In genomic region chr2:52930106-52930868, GRCm38 (mm10) we compare ENCODE assay signal across 9 mouse cellular contexts.
DNase-seq lines count a peak whose midpoint lies in the region; ATAC-seq and TF ChIP-seq lines count a peak whose summit lies in the region.
"Had no signal": no experiment of that assay in that cellular context is flagged by ENCODE, and none has a peak within 500 bp of the region (broad histone marks: within the 10 kb centered on the region; RNA-seq: fewer than 3 reads in every experiment).

No protein-coding gene starts in this region.

- TF ChIP-seq CTCF in lung, postnatal 0 days (IDR thresholded peaks at IDR 0.05): no peak

- DNase-seq in hindbrain, embryonic 10.5 days (ENCODE audit: low spot score): no peak
- peak; percentile 83 for DNase-seq in NIH3T3 (ENCODE audit: low read depth)
- DNase-seq in cerebellum, adult 9-11 months: peak; percentile 79
- peak; percentile 59 for DNase-seq in lung, postnatal 0 days (ENCODE audit: low spot score)
- DNase-seq in c-Kit-positive CD71-positive TER-119-positive erythroid progenitor cells, embryonic 14.5 days (ENCODE audit: low spot score): no peak

- no peak overlapping the region for H3K4me3 ChIP-seq in hindbrain, embryonic 15.5 days
- H3K4me3 ChIP-seq in hindbrain, embryonic 10.5 days: no peak overlapping the region
- H3K4me3 ChIP-seq in lung, postnatal 0 days (ENCODE audit: low read depth, low read length): no peak overlapping the region
- no peak overlapping the region for H3K4me3 ChIP-seq in intestine, embryonic 16.5 days (ENCODE audit: low read length)
- H3K4me3 ChIP-seq: megakaryocyte, embryonic 14.5 days had no signal

- no peak overlapping the region for H3K4me2 ChIP-seq in hindbrain, embryonic 15.5 days
- H3K4me2 ChIP-seq in lung, postnatal 0 days (replicated peaks; ENCODE audit: low read depth, low read length): no peak overlapping the region
- no peak overlapping the region for H3K4me2 ChIP-seq in intestine, embryonic 16.5 days (ENCODE audit: low read depth, low read length)

- TF ChIP-seq EP300 in lung, postnatal 0 days (IDR thresholded peaks at IDR 0.05): no peak; the same call in 1 of the 2 replicates

- H3K27me3 ChIP-seq in hindbrain, embryonic 15.5 days: no peaks in the 10 kb centered on the region
- no peaks in the 10 kb centered on the region for H3K27me3 ChIP-seq in hindbrain, embryonic 10.5 days (ENCODE audit: insufficient read depth, poor library complexity, severe bottlenecking)
- 0 out of 2 replicates have a peak, but pooled peaks cover 16% of the 10 kb centered on the region for H3K27me3 ChIP-seq in lung, postnatal 0 days (replicated peaks; ENCODE audit: insufficient read depth, low read length)
- H3K27me3 ChIP-seq in intestine, embryonic 16.5 days (replicated peaks; ENCODE audit: control insufficient read depth, insufficient read depth, low read length): no peaks in the 10 kb centered on the region
- H3K27me3 ChIP-seq: megakaryocyte, embryonic 14.5 days had no signal

- 70% methylated on average over 5 of the region's 5 CpGs for WGBS in hindbrain, embryonic 15.5 days
- 91% methylated on average over 5 of the region's 5 CpGs for WGBS in hindbrain, embryonic 10.5 days
- WGBS in lung, postnatal 0 days: 63% methylated on average over 5 of the region's 5 CpGs
- 76% methylated on average over 5 of the region's 5 CpGs for whole genome bisulfite sequencing in intestine, embryonic 16.5 days

- H3K9ac ChIP-seq in hindbrain, embryonic 15.5 days: no peak overlapping the region
- H3K9ac ChIP-seq in lung, postnatal 0 days (replicated peaks; ENCODE audit: low read depth): no peak overlapping the region
- H3K9ac ChIP-seq in intestine, embryonic 16.5 days (ENCODE audit: low read depth, low read length): no peak overlapping the region

- H3K36me3 ChIP-seq in hindbrain, embryonic 15.5 days: no peaks in the 10 kb centered on the region
- H3K36me3 ChIP-seq in hindbrain, embryonic 10.5 days: no peaks in the 10 kb centered on the region
- no peaks in the 10 kb centered on the region for H3K36me3 ChIP-seq in lung, postnatal 0 days (ENCODE audit: insufficient read depth, low read length)
- no peaks in the 10 kb centered on the region for H3K36me3 ChIP-seq in intestine, embryonic 16.5 days (ENCODE audit: control insufficient read depth, insufficient read depth, low read length)

- no peaks in the 10 kb centered on the region for H3K9me3 ChIP-seq in hindbrain, embryonic 15.5 days
- no peaks in the 10 kb centered on the region for H3K9me3 ChIP-seq in hindbrain, embryonic 10.5 days
- H3K9me3 ChIP-seq in lung, postnatal 0 days (ENCODE audit: low read length): no peaks in the 10 kb centered on the region
- no peaks in the 10 kb centered on the region for H3K9me3 ChIP-seq in intestine, embryonic 16.5 days (ENCODE audit: control insufficient read depth, low read length)
- H3K9me3 ChIP-seq: megakaryocyte, embryonic 14.5 days had no signal

- peak; percentile 77 for ATAC-seq in hindbrain, embryonic 15.5 days (ENCODE audit: low FRiP score, low read depth)
- ATAC-seq in hematopoietic stem cell, adult 5-6 weeks (replicated peaks in 1 of 2; ENCODE audit: insufficient read depth in 1 of 2, low FRiP score in 2 of 2, low TSS enrichment in 1 of 2, low read depth in 1 of 2, poor library complexity in 2 of 2, severe bottlenecking in 2 of 2): peak; percentile 58 to 80
- peak; percentile 53 for ATAC-seq in lung, postnatal 0 days
- no peak for ATAC-seq in intestine, embryonic 16.5 days

- peak overlapping the region; percentile 37 for H3K27ac ChIP-seq in hindbrain, embryonic 15.5 days (replicated peaks)
- no peak overlapping the region for H3K27ac ChIP-seq in hindbrain, embryonic 10.5 days
- no peak overlapping the region for H3K27ac ChIP-seq in lung, postnatal 0 days (ENCODE audit: low read length)
- no peak overlapping the region for H3K27ac ChIP-seq in intestine, embryonic 16.5 days (ENCODE audit: low read length)

- peaks cover 39% of the 10 kb centered on the region for H3K4me1 ChIP-seq in hindbrain, embryonic 15.5 days (replicated peaks)
- H3K4me1 ChIP-seq in hindbrain, embryonic 10.5 days (replicated peaks): peaks cover 25% of the 10 kb centered on the region
- H3K4me1 ChIP-seq in lung, postnatal 0 days (ENCODE audit: insufficient read depth, low read depth, low read length): 0 out of 2 replicates have a peak, but pooled peaks cover 11% of the 10 kb centered on the region
- 0 out of 2 replicates have a peak, but pooled peaks cover 10% of the 10 kb centered on the region for H3K4me1 ChIP-seq in intestine, embryonic 16.5 days (ENCODE audit: control insufficient read depth, insufficient read depth, low read length)

Comparison
In these comparisons a context has a peak if more than half of its experiments do, and no peak if none do; other contexts are left out.
1. DNase-seq: peak in NIH3T3 (single experiment), cerebellum, adult 9-11 months (single experiment) and lung, postnatal 0 days (single experiment); none in hindbrain, embryonic 10.5 days (single experiment) and c-Kit-positive CD71-positive TER-119-positive erythroid progenitor cells, embryonic 14.5 days (single experiment).